Mouse (Mus musculus): ENCODE data around the gene Gja6.

GRCm38 (mm10) chrX:160935541-160935940 lies 28.7 kb upstream of the Gja6 start:
- TF ChIP-seq NANOG (IDR thresholded peaks at IDR 0.05; ENCODE audit: borderline replicate concordance, low read length) (no peak), CTCF (conservative IDR thresholded peaks at IDR 0.05; ENCODE audit: low read length) (no peak), POU5F1 (IDR thresholded peaks at IDR 0.05; ENCODE audit: borderline replicate concordance, low read length) (no peak)

Measured in E14TG2a.4 (cell line).